ENCODE assay signal across 8 mouse cellular contexts in the genomic region with DNA sequence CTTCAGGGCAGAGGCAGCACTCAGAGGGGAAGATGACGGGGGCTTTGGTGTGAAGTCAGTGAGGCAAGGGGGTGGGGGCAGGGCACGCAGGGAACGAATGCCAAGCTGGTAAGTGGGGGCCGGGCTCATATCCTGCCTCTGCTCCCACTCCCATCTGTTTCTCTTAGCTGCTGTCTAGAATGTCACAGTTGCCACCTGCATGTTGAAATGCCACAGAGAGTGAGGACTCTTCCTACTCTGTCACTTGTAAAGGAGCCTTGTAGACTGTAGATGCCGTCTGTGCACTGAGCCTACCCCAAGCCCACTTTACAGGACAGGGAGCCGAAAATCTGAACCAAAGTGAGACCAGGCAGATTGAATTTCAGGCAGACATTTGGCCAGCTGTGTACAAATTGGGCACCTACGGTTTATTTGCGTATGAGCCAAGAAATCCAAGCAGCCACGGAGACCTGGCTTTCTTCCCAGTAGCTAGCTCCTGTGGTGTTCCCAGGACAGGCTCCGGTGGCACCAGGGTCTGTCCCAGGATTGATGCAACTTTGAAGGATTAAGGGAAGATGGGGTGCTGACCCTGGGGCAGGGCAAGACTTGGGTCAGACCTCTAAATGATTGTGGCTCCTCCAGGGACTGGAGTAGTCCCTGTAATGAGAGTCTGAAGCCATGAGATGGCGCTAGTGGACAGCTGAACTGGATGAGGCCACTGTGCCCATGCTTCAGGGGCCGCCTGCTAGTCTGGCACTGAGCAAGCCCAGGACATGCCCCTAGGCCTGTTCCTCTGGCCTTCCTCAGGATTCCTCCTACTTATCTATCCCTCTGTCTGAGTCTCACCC. TPM values are rescaled to one million over a fixed set of nuclear protein-coding genes. Genes with fewer than 3 reads are reported as not detected.
DNase-seq lines count a peak whose midpoint lies in the region; ATAC-seq and TF ChIP-seq lines count a peak whose summit lies in the region.

No protein-coding gene starts in this region.

- H3ac ChIP-seq in C2C12 (ENCODE audit: control insufficient read depth, insufficient read length, low read depth): no peak overlapping the region

- TF ChIP-seq POLR2A in cortical plate, adult 2 months (IDR thresholded peaks at IDR 0.05; ENCODE audit: extremely low read depth, insufficient read depth, low read length): no peak

- H3K27me3 ChIP-seq in C2C12 (ENCODE audit: control insufficient read depth, insufficient read depth, insufficient read length) (no peaks in the 10 kb centered on the region), Patski (no peaks in the 10 kb centered on the region)
- no peaks in the 10 kb centered on the region for H3K27me3 ChIP-seq in liver, embryonic 15.5 days

- no peak for DNase-seq in Patski (ENCODE audit: low read depth, low spot score)
- DNase-seq in kidney, postnatal 14 days: peak; percentile 75
- no peak for DNase-seq in urinary bladder, postnatal 10 days (ENCODE audit: low spot score)

- peak; percentile 66 for ATAC-seq in Patski
- peak; percentile 79 for ATAC-seq in granulocyte monocyte progenitor cell, adult 5-6 weeks (replicated peaks; ENCODE audit: poor library complexity, severe bottlenecking)
- no peak for ATAC-seq in liver, embryonic 15.5 days (ENCODE audit: insufficient read depth)
- peak; percentile 34; the same call in 1 of the 2 replicates for ATAC-seq in neutrophil, adult 5-6 weeks (ENCODE audit: extremely low read depth, insufficient number of reproducible peaks, low FRiP score, poor library complexity, severe bottlenecking)

- peaks cover 5% of the 10 kb centered on the region for H3K4me1 ChIP-seq in cortical plate, adult 2 months (ENCODE audit: control insufficient read depth, insufficient read depth, low read length)
- H3K4me1 ChIP-seq in liver, embryonic 15.5 days (replicated peaks): 0 out of 2 replicates have a peak, but pooled peaks cover 9% of the 10 kb centered on the region

- WGBS in liver, embryonic 15.5 days (ENCODE audit: insufficient replicate concordance): 41% methylated on average over 12 of the region's 12 CpGs

- H3K9me3 ChIP-seq in liver, embryonic 15.5 days (replicated peaks): no peaks in the 10 kb centered on the region

- H3K36me3 ChIP-seq in C2C12 (ENCODE audit: control insufficient read depth, insufficient read depth): no peaks in the 10 kb centered on the region
- H3K36me3 ChIP-seq in liver, embryonic 15.5 days (replicated peaks): no peaks in the 10 kb centered on the region

- no peak overlapping the region for H3K4me3 ChIP-seq in C2C12 (ENCODE audit: insufficient read depth, poor library complexity, severe bottlenecking)
- H3K4me3 ChIP-seq in cortical plate, adult 2 months (ENCODE audit: insufficient read depth, low read length): no peak overlapping the region
- H3K4me3 ChIP-seq in liver, embryonic 15.5 days (replicated peaks): no peak overlapping the region

- TF ChIP-seq CTCF in C2C12 (IDR thresholded peaks at IDR 0.05; ENCODE audit: control insufficient read depth, insufficient read depth, insufficient read length) (peak; percentile 54), Patski (IDR thresholded peaks at IDR 0.05) (peak; percentile 95)
- TF ChIP-seq CTCF in cortical plate, adult 2 months (IDR thresholded peaks at IDR 0.05; ENCODE audit: extremely low read depth, insufficient read depth, low read length): peak; percentile 76

- in situ Hi-C loops in Patski (cut with MboI; ENCODE audit: low pct_unique_long_range_greater_than_20kb): no loop called here

- H3K27ac ChIP-seq in cortical plate, adult 2 months (ENCODE audit: insufficient read depth, low read length): no peak overlapping the region
- H3K27ac ChIP-seq in liver, embryonic 15.5 days (replicated peaks): 0 out of 2 replicates have a peak overlapping the region, but pooled peaks have one; percentile 24

- H3K4me2 ChIP-seq in liver, embryonic 15.5 days: no peak overlapping the region

- H3K79me2 ChIP-seq in C2C12 (ENCODE audit: control insufficient read depth, insufficient read depth): no peaks in the 10 kb centered on the region

- H3K79me3 ChIP-seq in C2C12 (ENCODE audit: low read depth): no peaks in the 10 kb centered on the region

- POLR2A ChIA-PET in Patski (lab: Charles Lee): interaction anchor here (1.5 to 1.8 kb wide), 2 partner anchors 46 to 109 kb away, joined by 4 to 7 read pairs; no protein-coding TSS in a partner anchor

- H3K9ac ChIP-seq in liver, embryonic 15.5 days: no peak overlapping the region

- CTCF ChIA-PET in Patski (lab: Charles Lee): interaction anchor here (0.7 to 6.0 kb wide), 18 partner anchors 9 to 345 kb away, joined by 3 to 36 read pairs (median 4); no protein-coding TSS in a partner anchor

TF ChIP-seq in C2C12, 6 proteins besides CTCF, POLR2A, EP300 and RAD21:
- TF ChIP-seq MAX (IDR thresholded peaks at IDR 0.05) (peak; percentile 60), USF1 (IDR thresholded peaks at IDR 0.05; ENCODE audit: low read depth) (no peak)

RNA-seq across cellular contexts. Expression of gene Arhgef17, which starts 11.1 kb away (rescaled TPM):
- polyA plus RNA-seq in C2C12 (2012; fragmentation: generic; extraction: Trizol) (35.4 TPM), Patski (2021) (78.8 TPM)
- 89.2 and 91.3 TPM in 2 replicates for polyA plus RNA-seq in cortical plate, adult 2 months (2012; rRNA removed)
- total RNA-seq in granulocyte monocyte progenitor cell, adult 5-6 weeks (2014; fragmentation: Nextera tagmentation): 0.30 TPM in 1 of 2 replicates, not detected in the other
- total RNA-seq in granulocyte monocyte progenitor cell, adult 5-6 weeks (2017): not detected in 2 replicates
- polyA plus RNA-seq in liver, embryonic 15.5 days (2015; fragmentation: Nextera tagmentation; extraction: Ambion mirVana): 0.76 and 1.0 TPM in 2 replicates
- 0.25 TPM in 1 of 2 replicates, not detected in the other for total RNA-seq in neutrophil, adult 5-6 weeks (2017)

RNA-seq across cellular contexts. Expression of gene P2ry6, which starts 31.4 kb away (rescaled TPM):
- polyA plus RNA-seq in C2C12 (2012; fragmentation: generic; extraction: Trizol) (0.04 TPM), Patski (2021) (0.22 TPM)
- 4.3 and 4.9 TPM in 2 replicates for polyA plus RNA-seq in cortical plate, adult 2 months (2012; rRNA removed)
- not detected in 2 replicates for total RNA-seq in granulocyte monocyte progenitor cell, adult 5-6 weeks (2014; fragmentation: Nextera tagmentation)
- 0.17 TPM in 1 of 2 replicates, not detected in the other for total RNA-seq in granulocyte monocyte progenitor cell, adult 5-6 weeks (2017)
- polyA plus RNA-seq in liver, embryonic 15.5 days (2015; fragmentation: Nextera tagmentation; extraction: Ambion mirVana): 4.1 and 5.0 TPM in 2 replicates
- total RNA-seq in neutrophil, adult 5-6 weeks (2017): 1.4 and 2.0 TPM in 2 replicates

Comparison
In these comparisons a context has a peak if more than half of its experiments do, and no peak if none do; other contexts are left out.
1. RNA of gene Arhgef17, which starts 11.1 kb away (polyA plus RNA-seq): 89.2 to 91.3 TPM in cortical plate, adult 2 months, 78.8 TPM in Patski (single experiment) and 35.4 TPM in C2C12 (single experiment); 0.76 to 1.0 TPM in liver, embryonic 15.5 days; every median in the first group is over 10 times any median in the second.
2. Peak in every context shown above with its lines, with median percentiles within 50 percentile points of each other: CTCF ChIP-seq.